Mouse (Mus musculus): ENCODE measurements at regions not wholly inside any gene's neighbourhood (a gene's known extent, or its start where the extent isn't known, plus 50 kb on each side); places are given as distances from the start of the nearest gene placed in this dataset.

DNA sequence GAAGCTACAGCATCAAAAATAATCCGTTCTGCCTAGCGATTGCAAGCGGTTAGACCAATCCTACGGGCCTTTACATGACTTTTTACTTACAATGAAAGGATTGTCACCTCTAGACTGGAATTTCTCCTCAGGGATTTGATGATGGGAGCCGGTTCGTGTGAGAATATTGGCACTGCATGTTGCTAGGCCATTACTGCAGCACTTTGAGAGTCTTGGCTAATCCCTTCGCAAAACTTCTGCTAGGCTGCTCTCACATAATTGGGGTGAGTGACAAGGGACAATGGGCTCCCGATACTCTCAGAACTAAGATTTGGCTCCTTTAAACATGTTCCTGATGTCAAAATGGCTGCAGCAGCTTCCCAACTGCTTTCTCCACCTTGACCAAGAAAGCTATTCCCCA, 118.4 kb upstream of the Cnot2 start:
- no peak for TF ChIP-seq POLR2A (IDR thresholded peaks at IDR 0.05; ENCODE audit: insufficient read depth, low read depth, low read length)
- no peak for TF ChIP-seq EP300 (IDR thresholded peaks at IDR 0.05; ENCODE audit: insufficient read depth, low read depth, low read length)
- TF ChIP-seq CTCF (IDR thresholded peaks at IDR 0.05) = no peak

All from heart, adult 2 months (tissue).